Mouse (Mus musculus) heart, embryonic 12.5 days (tissue): Measurements from ENCODE around the gene Smtn. TPM values are rescaled to one million over a fixed set of nuclear protein-coding genes. Genes with fewer than 3 reads are reported as not detected.

Experiments used
- ATAC-seq: fragments of 200-750 bp; cut with Nextera tagmentation; 2 replicates; pipeline ENCODE4 v1.8.0; 2017; ENCODE audit warnings: moderate TSS enrichment, moderate library complexity; ENCODE audit not compliant: insufficient number of reproducible peaks, low FRiP score
- H3K27ac ChIP-seq: fragments of 300-500 bp; sonication (generic); 2 replicates; pipeline ENCODE4 v1.5.1; 2016; ENCODE audit warnings: mild to moderate bottlenecking, moderate library complexity; ENCODE audit not compliant: poor library complexity, severe bottlenecking
- H3K27me3 ChIP-seq: fragments of 300-500 bp; sonication (generic); replicated peaks from 2 replicates; pipeline ENCODE4 v1.6.1; 2016; ENCODE audit warnings: mild to moderate bottlenecking, moderate library complexity
- H3K36me3 ChIP-seq: fragments of 300-500 bp; sonication (generic); 2 replicates; pipeline ENCODE4 v1.6.1; 2016; ENCODE audit warnings: mild to moderate bottlenecking, moderate library complexity
- H3K4me1 ChIP-seq: fragments of 300-500 bp; sonication (generic); replicated peaks from 2 replicates; pipeline ENCODE4 v1.6.1; 2016; ENCODE audit warnings: mild to moderate bottlenecking
- H3K4me2 ChIP-seq: fragments of 300-500 bp; sonication (generic); 2 replicates; pipeline ENCODE4 v1.6.1; 2016; ENCODE audit warnings: mild to moderate bottlenecking, moderate library complexity
- H3K4me3 ChIP-seq: fragments of 300-500 bp; sonication (generic); 2 replicates; pipeline ENCODE4 v1.5.1; 2016; ENCODE audit warnings: mild to moderate bottlenecking
- H3K9ac ChIP-seq: fragments of 300-500 bp; sonication (generic); 2 replicates; pipeline ENCODE4 v1.6.1; 2016; ENCODE audit warnings: mild to moderate bottlenecking, moderate library complexity
- H3K9me3 ChIP-seq: fragments of 300-500 bp; sonication (generic); replicated peaks from 2 replicates; pipeline ENCODE4 v1.6.1; 2016; ENCODE audit warnings: mild to moderate bottlenecking, moderate library complexity
- WGBS: fragments of 180-500 bp; shearing (Covaris S2); methylation state at CpG from one replicate; pipeline ENCODE4 v1.1.7; 2016; 5-methylcytosine and 5-hydroxymethylcytosine counted together
- polyA plus RNA-seq: library from polyadenylated mRNA; unstranded; fragments of >200 nt; fragmentation: Nextera tagmentation; extraction: Ambion mirVana; gene quantifications from 2 replicates; pipeline ENCODE4 v1.2.1, GENCODE M21; 2016

Gene Smtn
- polyA plus RNA-seq, 1 experiment from 2014 or later: 94.7 TPM

GRCm38 (mm10) chr11:3547047-3547446, 6.6 kb upstream of the Smtn start:
- no peak overlapping the region for H3K4me3 ChIP-seq
- H3K36me3 ChIP-seq: no peaks in the 10 kb centered on the region
- no peaks in the 10 kb centered on the region for H3K27me3 ChIP-seq
- H3K9ac ChIP-seq: no peak overlapping the region
- whole genome bisulfite sequencing: 71% methylated on average over 2 of the region's 2 CpGs
- H3K4me2 ChIP-seq: no peak overlapping the region
- peaks cover 6% of the 10 kb centered on the region for H3K9me3 ChIP-seq
- no peak overlapping the region for H3K27ac ChIP-seq
- ATAC-seq: no peak
- H3K4me1 ChIP-seq: peaks cover 22% of the 10 kb centered on the region

- Histone ChIP-seq H3K9me3 (peaks cover 6% of the 10 kb centered on the region), H3K9ac (no peak overlapping the region), H3K27ac (peak overlapping the region; percentile 56), H3K4me1 (peaks cover 22% of the 10 kb centered on the region), H3K36me3 (no peaks in the 10 kb centered on the region), H3K27me3 (no peaks in the 10 kb centered on the region), H3K4me3 (no peak overlapping the region), H3K4me2 (no peak overlapping the region)
- WGBS: 26% methylated on average over 1 of the region's 1 CpGs
- no peak for ATAC-seq
These were observed 5.8 kb upstream of the Smtn start for GRCm38 (mm10) chr11:3546242-3546562.

GRCm38 (mm10) chr11:3545531-3546241, 5.3 kb upstream of the Smtn start:
- H3K27ac ChIP-seq: peak overlapping the region; percentile 56
- peak; percentile 41; the same call in 1 of the 2 replicates for ATAC-seq
- no peaks in the 10 kb centered on the region for H3K36me3 ChIP-seq
- peaks cover 22% of the 10 kb centered on the region for H3K4me1 ChIP-seq
- 17% methylated on average over 9 of the region's 9 CpGs for WGBS
- H3K9ac ChIP-seq: no peak overlapping the region
- H3K9me3 ChIP-seq: peaks cover 6% of the 10 kb centered on the region
- H3K4me2 ChIP-seq: no peak overlapping the region
- H3K4me3 ChIP-seq: no peak overlapping the region
- H3K27me3 ChIP-seq: no peaks in the 10 kb centered on the region

- H3K9me3 ChIP-seq: peaks cover 6% of the 10 kb centered on the region
- H3K27me3 ChIP-seq: no peaks in the 10 kb centered on the region
- 93% methylated on average over 5 of the region's 5 CpGs for WGBS
- no peak overlapping the region for H3K4me3 ChIP-seq
- H3K27ac ChIP-seq: no peak overlapping the region
- ATAC-seq: no peak
- peaks cover 16% of the 10 kb centered on the region for H3K4me1 ChIP-seq
- H3K36me3 ChIP-seq: no peaks in the 10 kb centered on the region
- no peak overlapping the region for H3K9ac ChIP-seq
- H3K4me2 ChIP-seq: no peak overlapping the region
These were observed 4.0 kb upstream of the Smtn start for GRCm38 (mm10) chr11:3544409-3544808.

- peaks cover 6% of the 10 kb centered on the region for H3K9me3 ChIP-seq
- ATAC-seq: no peak
- H3K27ac ChIP-seq: no peak overlapping the region
- no peaks in the 10 kb centered on the region for H3K36me3 ChIP-seq
- 24% methylated on average over 5 of the region's 5 CpGs for WGBS
- no peak overlapping the region for H3K4me2 ChIP-seq
- H3K4me3 ChIP-seq: no peak overlapping the region
- H3K4me1 ChIP-seq: peaks cover 22% of the 10 kb centered on the region
- 0 out of 2 replicates have a peak overlapping the region, but pooled peaks have one; percentile 4 for H3K9ac ChIP-seq
- H3K27me3 ChIP-seq: no peaks in the 10 kb centered on the region
These were observed 2.6 kb upstream of the Smtn start for GRCm38 (mm10) chr11:3543001-3543400.

DNA sequence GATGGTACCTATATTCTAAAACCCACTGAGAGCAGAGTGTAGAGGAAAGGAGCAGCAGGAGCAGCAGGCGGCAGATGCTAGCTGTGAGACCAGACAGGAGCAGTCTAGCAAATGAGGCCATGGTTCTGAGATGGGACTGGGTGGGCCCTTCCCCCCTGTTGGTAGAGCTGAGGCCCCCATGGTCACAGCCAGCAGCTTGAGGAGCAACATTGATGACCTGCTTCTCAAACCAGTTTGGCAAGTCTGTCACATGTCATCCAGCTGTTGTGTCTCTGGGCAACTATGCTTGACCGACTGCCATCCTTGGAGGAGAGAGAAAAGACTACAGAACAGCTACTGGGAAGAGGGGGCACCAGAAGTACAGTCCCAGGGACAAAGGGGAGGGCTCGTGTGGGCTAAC, 1.5 kb upstream of the Smtn start:
- WGBS: 64% methylated on average over 3 of the region's 3 CpGs
- no peak overlapping the region; the same call in 1 of the 2 replicates for H3K9ac ChIP-seq
- no peak overlapping the region for H3K4me3 ChIP-seq
- no peak overlapping the region for H3K27ac ChIP-seq
- peaks cover 3% of the 10 kb centered on the region; the same call in 1 of the 2 replicates for H3K36me3 ChIP-seq
- no peak for ATAC-seq
- H3K4me1 ChIP-seq: peaks cover 32% of the 10 kb centered on the region
- H3K27me3 ChIP-seq: no peaks in the 10 kb centered on the region
- H3K4me2 ChIP-seq: no peak overlapping the region
- peaks cover 6% of the 10 kb centered on the region for H3K9me3 ChIP-seq

DNA sequence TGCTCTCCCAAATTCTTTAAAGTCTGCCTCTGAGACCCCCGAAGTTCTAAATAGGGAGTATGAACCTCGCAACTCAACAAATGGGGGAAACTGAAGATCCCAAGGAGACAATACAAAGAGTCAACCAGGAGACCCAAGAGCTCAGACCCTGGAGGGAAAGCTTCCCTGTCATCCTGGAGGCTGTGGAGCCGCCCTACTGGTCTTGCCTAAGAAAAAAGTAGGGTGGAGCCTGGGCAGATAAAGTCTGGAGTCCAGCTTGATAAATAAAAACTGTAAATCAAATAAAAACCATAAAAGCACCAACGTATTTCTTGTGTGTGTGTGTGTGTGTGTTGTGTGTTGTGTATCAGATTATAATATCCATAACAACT, 601 bp downstream of the Smtn start:
- WGBS: 70% methylated on average over 4 of the region's 4 CpGs

DNA sequence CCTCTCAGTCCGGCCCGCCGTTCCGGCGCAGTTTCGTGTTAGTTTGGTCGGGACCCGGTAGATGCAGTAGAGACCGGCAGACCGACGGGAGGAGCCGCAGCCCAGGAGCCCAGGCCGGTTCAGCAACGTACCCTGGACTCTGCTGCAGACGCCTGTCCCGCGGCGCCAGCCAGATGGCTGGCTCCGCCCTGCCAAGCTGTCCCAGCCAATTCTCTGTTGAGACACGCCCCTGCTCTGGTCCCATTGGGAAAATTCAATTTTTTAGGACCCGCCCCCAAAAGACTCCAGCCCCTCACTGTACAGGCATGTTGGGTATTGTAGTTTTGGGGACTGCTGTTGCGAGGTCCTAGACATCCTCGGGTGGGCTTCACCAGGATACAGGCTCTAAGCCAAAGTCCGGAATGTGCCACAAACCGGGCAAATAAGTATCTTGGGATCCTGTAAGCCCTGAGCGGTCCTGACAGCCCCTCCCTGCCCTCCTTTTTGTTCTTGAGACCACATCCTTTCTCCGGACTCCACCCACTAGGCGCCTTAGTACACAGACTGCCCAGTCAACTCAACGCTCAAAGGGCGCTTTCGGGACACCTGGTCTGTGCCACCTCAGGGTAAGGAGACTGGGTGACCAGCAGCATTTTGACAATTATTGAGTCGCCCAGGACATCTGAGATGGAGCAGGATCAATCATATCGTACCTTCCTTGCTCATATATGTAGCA, 1.1 kb downstream of the Smtn start:
- H3K36me3 ChIP-seq: peaks cover 9% of the 10 kb centered on the region; the same call in 1 of the 2 replicates
- peak overlapping the region; percentile 86 for H3K9ac ChIP-seq
- H3K4me3 ChIP-seq: peak overlapping the region; percentile 71
- H3K4me2 ChIP-seq: peak overlapping the region; percentile 74
- peak; percentile 88 for ATAC-seq
- peaks cover 36% of the 10 kb centered on the region for H3K4me1 ChIP-seq
- H3K9me3 ChIP-seq: peaks cover 1% of the 10 kb centered on the region
- 3% methylated on average over 33 of the region's 33 CpGs for WGBS
- peak overlapping the region; percentile 42; the same call in 1 of the 2 replicates for H3K27ac ChIP-seq
- no peaks in the 10 kb centered on the region for H3K27me3 ChIP-seq

More for the DNA sequence above, 601 bp downstream of the Smtn start:
- Histone ChIP-seq H3K4me2 (peak overlapping the region; percentile 74), H3K4me1 (peaks cover 35% of the 10 kb centered on the region), H3K27ac (no peak overlapping the region), H3K9me3 (peaks cover 6% of the 10 kb centered on the region), H3K36me3 (peaks cover 6% of the 10 kb centered on the region; the same call in 1 of the 2 replicates), H3K27me3 (no peaks in the 10 kb centered on the region), H3K4me3 (peak overlapping the region; percentile 71), H3K9ac (no peak overlapping the region)
- ATAC-seq: no peak

- H3K27me3 ChIP-seq: no peaks in the 10 kb centered on the region
- no peak for ATAC-seq
- H3K9ac ChIP-seq: peak overlapping the region; percentile 86
- H3K27ac ChIP-seq: 0 out of 2 replicates have a peak overlapping the region, but pooled peaks have one; percentile 42
- no peaks in the 10 kb centered on the region for H3K9me3 ChIP-seq
- 44% methylated on average over 4 of the region's 4 CpGs for WGBS
- H3K4me3 ChIP-seq: peak overlapping the region; percentile 71
- peaks cover 19% of the 10 kb centered on the region for H3K36me3 ChIP-seq
- peaks cover 36% of the 10 kb centered on the region for H3K4me1 ChIP-seq
- peak overlapping the region; percentile 74 for H3K4me2 ChIP-seq
These were observed 2.1 kb downstream of the Smtn start for GRCm38 (mm10) chr11:3538341-3538740.

- peak overlapping the region; percentile 71 for H3K4me3 ChIP-seq
- no peak overlapping the region for H3K27ac ChIP-seq
- no peaks in the 10 kb centered on the region for H3K9me3 ChIP-seq
- peaks cover 25% of the 10 kb centered on the region for H3K36me3 ChIP-seq
- H3K27me3 ChIP-seq: no peaks in the 10 kb centered on the region
- H3K9ac ChIP-seq: peak overlapping the region; percentile 86
- H3K4me2 ChIP-seq: peak overlapping the region; percentile 74
- no peak for ATAC-seq
- H3K4me1 ChIP-seq: peaks cover 31% of the 10 kb centered on the region
- WGBS: 78% methylated on average over 3 of the region's 3 CpGs
These were observed 2.7 kb downstream of the Smtn start for GRCm38 (mm10) chr11:3537711-3538110.

DNA sequence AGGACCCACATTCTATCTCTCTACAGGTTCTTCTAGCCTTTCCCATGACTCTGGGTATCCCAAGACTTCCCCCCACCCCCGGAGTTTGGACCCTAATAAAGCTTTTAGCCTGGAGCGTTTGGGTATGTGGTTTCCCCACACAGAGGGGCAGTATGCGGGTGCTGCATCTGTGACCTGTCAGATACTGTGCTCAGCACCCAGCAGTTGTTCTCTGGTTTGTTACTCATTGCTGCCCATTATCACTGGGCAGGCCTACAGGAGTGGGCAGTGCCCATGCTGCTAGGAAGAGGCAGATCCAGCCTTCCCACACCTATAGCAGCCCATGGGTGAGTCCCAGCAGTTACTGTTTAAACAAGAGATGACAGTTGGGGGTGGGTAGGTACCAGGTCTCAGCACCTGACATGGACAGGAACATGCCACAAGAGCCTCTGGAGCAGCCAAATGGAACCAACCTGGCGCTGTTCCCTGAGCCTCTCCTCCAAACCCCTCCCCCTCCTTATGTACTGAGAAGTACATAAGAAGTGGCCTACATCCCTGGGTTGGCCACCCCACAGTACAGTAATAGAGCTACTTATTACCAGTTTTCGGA, 3.6 kb downstream of the Smtn start:
- Histone ChIP-seq H3K27me3 (no peaks in the 10 kb centered on the region), H3K27ac (0 out of 2 replicates have a peak overlapping the region, but pooled peaks have one; percentile 95), H3K4me3 (peak overlapping the region; percentile 54), H3K9me3 (no peaks in the 10 kb centered on the region), H3K36me3 (peaks cover 34% of the 10 kb centered on the region), H3K9ac (peak overlapping the region; percentile 23; the same call in 1 of the 2 replicates), H3K4me2 (peak overlapping the region; percentile 74), H3K4me1 (peaks cover 31% of the 10 kb centered on the region)
- ATAC-seq: no peak
- 91% methylated on average over 5 of the region's 5 CpGs for WGBS
